Mouse (Mus musculus): ENCODE data around the gene Fgr.
"Not testable (repeated sequence)": the region's sequence is repeated elsewhere in the genome, so short reads cannot be mapped to it uniquely, and the experiment has no call there.

DNA sequence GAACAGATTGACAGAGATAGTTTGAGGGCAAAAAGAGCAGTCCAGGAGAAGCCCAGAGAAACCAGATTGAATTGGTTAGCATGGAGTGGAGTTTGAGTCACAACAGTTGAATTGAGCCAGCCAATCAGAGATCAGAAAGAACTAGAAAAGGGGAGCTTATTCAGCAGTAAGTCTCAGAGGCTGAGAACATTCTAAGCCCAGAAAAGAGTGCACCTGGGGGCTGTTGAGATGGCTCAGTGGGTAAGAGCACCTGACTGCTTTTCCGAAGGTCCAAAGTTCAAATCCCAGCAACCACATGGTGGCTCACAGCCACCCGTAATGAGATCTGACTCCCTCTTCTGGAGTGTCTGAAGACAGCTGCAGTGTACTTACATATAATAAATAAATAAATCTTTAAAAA, 47.4 kb upstream of the Fgr start:
- TF ChIP-seq CTCF (IDR thresholded peaks at IDR 0.05; ENCODE audit: low read depth, low read length); TAL1 (conservative IDR thresholded peaks at IDR 0.05; ENCODE audit: low read depth, low read length); GATA1 (IDR thresholded peaks at IDR 0.05; ENCODE audit: borderline replicate concordance, low read length): not testable (repeated sequence)

All from G1E (cell line).